Mouse (Mus musculus): Measurements from ENCODE around the gene Tns2. TPM values are rescaled to one million over a fixed set of nuclear protein-coding genes. Genes with fewer than 3 reads are reported as not detected.
A peak's percentile ranks its signal among the peaks of the same experiment; 100 is the strongest.

The Tns2 gene
- polyA plus RNA-seq, 1 experiment from 2014 or later, result 13.0 TPM

DNA sequence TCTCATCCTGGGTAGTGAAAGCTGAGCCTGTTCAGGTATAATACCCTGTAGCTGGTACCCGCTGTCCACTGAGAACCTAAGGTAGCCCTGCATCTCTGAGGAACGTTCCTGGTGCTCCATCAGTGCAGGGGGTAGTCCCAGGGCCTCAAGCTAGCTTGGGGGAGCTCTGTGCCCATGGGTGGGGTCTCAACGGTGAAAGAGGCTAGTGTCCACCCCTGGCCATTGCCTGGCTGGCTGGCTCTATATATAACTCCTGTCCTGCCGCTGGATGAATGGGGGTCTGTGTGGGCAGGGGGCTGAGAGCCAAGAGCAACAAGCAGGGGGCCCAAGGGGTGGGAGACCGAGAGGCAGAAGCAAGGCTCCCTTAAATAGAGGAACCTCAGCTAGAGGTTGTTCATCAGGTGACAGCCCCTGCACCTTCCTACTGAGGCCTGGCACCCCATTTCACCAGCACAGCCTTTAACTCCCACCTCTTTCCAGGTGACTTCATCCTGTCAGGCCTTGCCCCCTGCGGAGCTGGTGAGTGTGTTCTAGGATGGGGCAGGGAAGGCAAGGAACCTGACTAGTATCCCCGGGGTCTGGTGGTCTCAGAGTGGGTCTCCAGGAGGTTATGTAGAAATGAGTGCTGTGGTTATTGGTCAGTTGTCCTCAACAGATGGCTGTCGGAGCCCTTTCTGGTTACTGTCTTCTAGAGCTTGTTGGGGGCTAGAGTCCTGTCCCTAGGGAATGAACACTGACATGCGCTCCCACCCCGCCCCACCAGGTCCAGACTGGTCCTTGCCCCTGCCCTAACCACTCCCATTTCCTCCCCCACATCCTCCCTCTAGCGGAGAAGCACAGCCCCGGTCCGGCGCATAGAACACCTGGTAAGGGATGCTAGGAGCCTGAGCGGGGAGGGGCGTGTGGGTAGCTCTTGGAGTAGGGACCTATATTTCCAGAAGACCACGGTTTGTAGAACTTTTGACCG, 5.8 kb downstream of the Tns2 start:
- H3K27ac ChIP-seq, result no peak overlapping the region
- no peak overlapping the region for H3K9ac ChIP-seq
- peaks cover 44% of the 10 kb centered on the region for H3K4me1 ChIP-seq
- H3K36me3 ChIP-seq, result no peaks in the 10 kb centered on the region
- WGBS, result 26% methylated on average over 18 of the region's 18 CpGs
- H3K4me3 ChIP-seq, result 0 out of 2 replicates have a peak overlapping the region, but pooled peaks have one; percentile 5
- peaks cover 49% of the 10 kb centered on the region for H3K27me3 ChIP-seq (replicated peaks)
- no peaks in the 10 kb centered on the region for H3K9me3 ChIP-seq
- peak overlapping the region; percentile 61 for H3K4me2 ChIP-seq (replicated peaks)
- ATAC-seq (ENCODE audit: low FRiP score, low read depth), result no peak

- no peak for ATAC-seq (ENCODE audit: low FRiP score, low read depth)
- peaks cover 42% of the 10 kb centered on the region for H3K27me3 ChIP-seq (replicated peaks)
- peak overlapping the region; percentile 27 for H3K4me3 ChIP-seq
- H3K9ac ChIP-seq, result 0 out of 2 replicates have a peak overlapping the region, but pooled peaks have one; percentile 17
- no peak overlapping the region for H3K27ac ChIP-seq
- no peaks in the 10 kb centered on the region for H3K9me3 ChIP-seq
- no peaks in the 10 kb centered on the region for H3K36me3 ChIP-seq
- WGBS, result 4% methylated on average over 38 of the region's 38 CpGs
- peaks cover 38% of the 10 kb centered on the region for H3K4me1 ChIP-seq
- peak overlapping the region; percentile 61 for H3K4me2 ChIP-seq (replicated peaks)
Observed at GRCm38 (mm10) chr15:102106754-102107456, 6.7 kb downstream of the Tns2 start.

DNA sequence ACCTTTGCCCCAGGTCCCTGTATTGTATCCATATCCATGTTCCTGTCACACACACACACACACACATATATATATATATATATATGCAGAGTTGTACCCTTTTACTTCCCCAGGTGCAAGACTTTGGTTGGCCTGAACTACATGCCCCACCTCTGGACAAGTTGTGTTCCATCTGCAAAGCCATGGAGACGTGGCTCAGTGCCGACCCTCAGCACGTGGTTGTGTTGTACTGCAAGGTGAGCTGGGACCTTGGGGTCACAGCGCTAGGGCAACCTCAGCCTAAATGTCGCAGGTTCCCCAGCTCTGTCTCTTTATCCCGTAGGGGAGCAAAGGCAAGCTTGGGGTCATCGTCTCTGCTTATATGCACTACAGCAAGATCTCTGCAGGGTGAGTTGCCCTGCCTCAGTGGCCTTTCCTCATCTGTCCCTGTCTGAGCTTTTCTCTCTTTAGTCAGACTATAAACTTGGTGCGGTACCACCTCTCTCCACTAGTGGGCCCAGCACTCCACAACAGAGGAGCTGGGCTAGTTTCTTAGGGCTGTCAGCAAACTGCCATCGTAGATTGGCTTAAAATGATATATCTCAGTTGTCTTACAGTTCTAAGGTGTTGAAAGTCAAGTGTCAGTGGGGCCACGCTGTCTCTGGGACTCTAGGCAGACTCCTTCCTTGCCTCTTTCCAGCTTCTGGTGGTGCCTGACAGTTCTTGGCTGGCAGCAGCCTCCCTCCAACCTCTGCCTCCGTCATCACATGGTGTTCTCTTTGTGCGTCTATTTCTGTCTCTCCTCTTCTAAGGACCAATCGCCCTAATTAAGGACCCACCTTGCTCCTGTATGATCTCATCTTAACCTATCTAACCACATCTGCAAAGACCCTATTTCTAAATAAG, 7.7 kb downstream of the Tns2 start:
- 38% methylated on average over 13 of the region's 13 CpGs for WGBS
- no peak overlapping the region for H3K4me3 ChIP-seq
- 0 out of 2 replicates have a peak overlapping the region, but pooled peaks have one; percentile 17 for H3K9ac ChIP-seq
- H3K36me3 ChIP-seq, result no peaks in the 10 kb centered on the region
- H3K9me3 ChIP-seq, result no peaks in the 10 kb centered on the region
- peaks cover 34% of the 10 kb centered on the region for H3K27me3 ChIP-seq (replicated peaks)
- no peak overlapping the region for H3K27ac ChIP-seq
- H3K4me1 ChIP-seq, result peaks cover 28% of the 10 kb centered on the region
- no peak for ATAC-seq (ENCODE audit: low FRiP score, low read depth)
- H3K4me2 ChIP-seq (replicated peaks), result peak overlapping the region; percentile 61

DNA sequence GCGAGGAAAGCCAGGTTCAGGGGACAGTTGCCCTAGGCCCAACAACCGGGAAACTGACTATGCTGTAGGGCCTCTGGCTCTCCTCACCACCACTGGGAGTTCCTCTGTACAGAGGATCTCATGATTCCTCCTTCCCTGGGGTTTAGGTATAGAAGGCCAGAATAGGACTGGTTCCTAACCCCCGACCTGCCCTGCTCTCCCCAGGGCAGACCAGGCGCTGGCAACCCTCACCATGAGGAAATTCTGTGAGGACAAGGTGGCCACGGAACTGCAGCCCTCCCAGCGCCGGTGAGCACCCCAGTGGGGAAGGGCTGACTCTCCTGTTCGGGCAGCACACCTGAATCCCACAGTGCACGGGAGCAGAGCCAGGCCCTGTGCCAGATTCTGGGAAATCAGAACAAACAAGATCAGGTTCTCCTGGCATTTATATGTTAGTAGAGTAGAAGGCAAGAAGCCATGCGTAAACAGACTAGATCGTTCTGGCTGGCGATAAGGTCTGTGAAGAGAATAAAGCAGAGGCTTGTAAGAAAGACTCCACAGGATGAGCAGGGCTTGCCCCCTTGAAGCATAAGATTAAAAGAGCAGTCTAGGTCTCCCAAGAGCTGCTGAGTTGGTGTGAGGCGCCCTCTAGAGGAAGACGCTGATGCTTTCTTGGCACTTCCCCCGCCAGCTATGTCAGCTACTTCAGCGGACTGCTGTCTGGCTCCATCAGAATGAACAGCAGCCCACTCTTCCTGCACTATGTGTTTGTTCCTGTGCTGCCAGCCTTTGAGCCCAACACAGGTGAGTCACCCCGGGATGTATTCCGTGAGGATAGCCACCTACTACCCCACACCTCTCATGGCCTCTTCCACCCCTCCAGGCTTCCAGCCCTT, 8.7 kb downstream of the Tns2 start:
- Histone ChIP-seq H3K4me2 (replicated peaks) (no peak overlapping the region), H3K36me3 (no peaks in the 10 kb centered on the region), H3K9ac (no peak overlapping the region), H3K4me3 (no peak overlapping the region), H3K9me3 (no peaks in the 10 kb centered on the region), H3K27me3 (replicated peaks) (peaks cover 31% of the 10 kb centered on the region), H3K4me1 (peaks cover 18% of the 10 kb centered on the region), H3K27ac (no peak overlapping the region)
- WGBS, result 51% methylated on average over 18 of the region's 18 CpGs
- no peak for ATAC-seq (ENCODE audit: low FRiP score, low read depth)

DNA sequence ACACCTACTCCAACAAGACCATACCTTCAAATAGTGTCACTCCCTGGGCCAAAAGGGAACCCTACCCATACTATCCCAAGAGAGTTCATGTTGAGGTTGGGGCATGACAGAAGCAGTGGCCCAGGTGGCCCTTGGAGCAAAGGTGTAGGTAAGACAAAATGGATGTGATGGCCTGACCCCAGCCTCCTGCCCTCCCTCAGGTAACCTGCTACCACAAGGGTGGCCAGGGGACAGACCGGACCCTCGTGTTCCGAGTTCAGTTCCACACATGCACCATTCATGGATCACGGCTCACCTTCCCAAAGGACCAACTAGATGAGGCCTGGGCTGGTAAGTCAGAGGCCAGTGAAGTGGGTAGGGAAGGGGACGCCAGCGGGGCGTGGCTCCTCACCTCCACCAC, 10.1 kb downstream of the Tns2 start:
- Histone ChIP-seq H3K27me3 (replicated peaks) (peaks cover 27% of the 10 kb centered on the region), H3K4me2 (replicated peaks) (no peak overlapping the region), H3K4me1 (peaks cover 13% of the 10 kb centered on the region), H3K36me3 (peaks cover 2% of the 10 kb centered on the region; the same call in 1 of the 2 replicates), H3K9ac (no peak overlapping the region), H3K4me3 (no peak overlapping the region), H3K9me3 (no peaks in the 10 kb centered on the region), H3K27ac (no peak overlapping the region)
- no peak for ATAC-seq (ENCODE audit: low FRiP score, low read depth)
- WGBS, result 96% methylated on average over 7 of the region's 7 CpGs

DNA sequence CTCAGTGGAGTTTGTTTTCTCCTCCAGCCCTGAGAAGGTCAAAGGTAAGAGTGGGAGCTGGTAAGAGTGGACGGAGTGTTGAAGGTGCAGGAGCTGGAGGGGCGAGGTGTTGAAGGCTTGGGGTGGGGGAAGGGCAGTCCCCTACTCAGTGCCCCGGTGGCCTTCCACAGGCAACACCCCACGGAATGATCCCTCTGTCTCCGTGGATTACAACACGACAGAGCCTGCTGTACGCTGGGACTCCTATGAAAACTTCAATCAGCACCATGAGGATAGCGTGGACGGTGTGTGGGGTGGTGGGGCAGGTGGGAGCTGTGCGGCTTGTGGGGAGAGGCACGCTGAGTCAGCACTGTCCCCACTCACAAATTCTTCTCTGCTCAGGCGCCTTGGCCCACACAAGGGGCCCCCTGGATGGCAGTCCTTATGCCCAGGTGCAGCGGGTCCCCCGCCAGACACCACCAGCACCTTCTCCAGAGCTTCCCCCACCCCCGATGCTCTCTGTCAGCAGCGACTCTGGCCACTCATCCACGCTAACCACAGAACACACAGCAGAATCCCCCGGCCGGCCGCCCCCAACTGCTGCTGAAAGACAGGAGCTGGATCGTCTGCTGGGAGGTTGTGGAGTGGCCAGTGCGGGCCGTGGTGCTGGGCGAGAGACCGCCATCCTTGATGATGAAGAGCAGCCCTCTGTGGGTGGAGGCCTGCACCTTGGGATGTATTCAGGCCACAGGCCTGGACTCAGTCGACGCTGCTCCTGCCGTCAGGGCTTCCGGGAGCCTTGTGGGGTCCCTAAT, 10.7 kb downstream of the Tns2 start:
- Histone ChIP-seq H3K4me1 (peaks cover 13% of the 10 kb centered on the region), H3K4me3 (no peak overlapping the region), H3K4me2 (replicated peaks) (no peak overlapping the region), H3K36me3 (peaks cover 8% of the 10 kb centered on the region), H3K27ac (no peak overlapping the region), H3K9ac (0 out of 2 replicates have a peak overlapping the region, but pooled peaks have one; percentile 10), H3K9me3 (no peaks in the 10 kb centered on the region), H3K27me3 (replicated peaks) (peaks cover 20% of the 10 kb centered on the region)
- WGBS, result 82% methylated on average over 29 of the region's 29 CpGs
- no peak for ATAC-seq (ENCODE audit: low FRiP score, low read depth)

- Histone ChIP-seq H3K27me3 (replicated peaks) (peaks cover 15% of the 10 kb centered on the region), H3K27ac (no peak overlapping the region), H3K4me1 (peaks cover 13% of the 10 kb centered on the region), H3K4me2 (replicated peaks) (no peak overlapping the region), H3K36me3 (peaks cover 13% of the 10 kb centered on the region), H3K9me3 (no peaks in the 10 kb centered on the region), H3K4me3 (no peak overlapping the region), H3K9ac (0 out of 2 replicates have a peak overlapping the region, but pooled peaks have one; percentile 10)
- WGBS, result 84% methylated on average over 11 of the region's 11 CpGs
- ATAC-seq (ENCODE audit: low FRiP score, low read depth), result no peak
Observed at GRCm38 (mm10) chr15:102111495-102111829, 11.2 kb downstream of the Tns2 start.

DNA sequence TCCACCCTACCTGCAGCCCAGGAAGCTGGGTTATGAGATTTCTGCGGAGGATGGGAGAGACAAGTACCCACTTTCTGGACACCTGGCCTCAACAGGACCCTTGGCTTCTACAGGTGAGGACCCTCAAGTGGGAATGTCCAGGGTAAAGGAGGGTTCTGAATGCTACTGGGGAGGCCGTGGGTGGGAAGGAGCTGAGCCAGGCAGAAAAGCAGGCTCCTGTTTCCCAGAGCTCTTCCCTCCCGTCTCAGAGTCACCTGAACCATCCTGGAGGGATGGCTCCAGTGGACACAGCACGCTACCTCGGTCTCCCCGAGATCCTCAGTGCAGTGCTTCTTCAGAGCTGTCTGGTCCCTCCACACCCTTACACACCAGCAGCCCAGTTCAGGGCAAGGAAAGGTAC, 12.0 kb downstream of the Tns2 start:
- WGBS, result 88% methylated on average over 6 of the region's 6 CpGs
- Histone ChIP-seq H3K9me3 (no peaks in the 10 kb centered on the region), H3K4me3 (no peak overlapping the region), H3K9ac (no peak overlapping the region), H3K4me1 (peaks cover 7% of the 10 kb centered on the region), H3K27ac (no peak overlapping the region), H3K36me3 (peaks cover 21% of the 10 kb centered on the region), H3K4me2 (replicated peaks) (no peak overlapping the region), H3K27me3 (replicated peaks) (peaks cover 7% of the 10 kb centered on the region)
- no peak for ATAC-seq (ENCODE audit: low FRiP score, low read depth)

DNA sequence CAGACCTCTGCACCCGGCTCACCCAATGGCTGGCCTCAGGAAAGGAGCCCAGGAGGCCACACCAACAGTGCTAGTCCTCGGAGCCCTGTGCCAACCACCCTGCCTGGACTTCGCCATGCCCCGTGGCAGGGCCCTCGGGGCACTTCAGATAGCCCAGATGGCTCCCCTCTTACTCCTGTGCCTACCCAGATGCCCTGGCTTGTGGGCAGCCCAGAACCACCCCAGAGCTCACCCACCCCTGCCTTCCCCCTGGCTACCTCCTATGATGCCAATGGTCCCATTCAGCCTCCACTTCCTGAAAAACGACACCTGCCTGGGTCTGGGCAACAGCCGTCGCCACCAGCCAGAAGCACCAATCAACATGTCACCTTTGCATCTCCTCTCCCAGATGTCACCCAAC, 12.6 kb downstream of the Tns2 start:
- Histone ChIP-seq H3K36me3 (peaks cover 27% of the 10 kb centered on the region), H3K9me3 (no peaks in the 10 kb centered on the region), H3K27me3 (replicated peaks) (peaks cover 1% of the 10 kb centered on the region; the same call in 1 of the 2 replicates), H3K9ac (no peak overlapping the region), H3K4me2 (replicated peaks) (no peak overlapping the region), H3K4me1 (0 out of 2 replicates have a peak, but pooled peaks cover under 1% of the 10 kb centered on the region), H3K4me3 (no peak overlapping the region), H3K27ac (no peak overlapping the region)
- no peak for ATAC-seq (ENCODE audit: low FRiP score, low read depth)
- 79% methylated on average over 8 of the region's 8 CpGs for WGBS

DNA sequence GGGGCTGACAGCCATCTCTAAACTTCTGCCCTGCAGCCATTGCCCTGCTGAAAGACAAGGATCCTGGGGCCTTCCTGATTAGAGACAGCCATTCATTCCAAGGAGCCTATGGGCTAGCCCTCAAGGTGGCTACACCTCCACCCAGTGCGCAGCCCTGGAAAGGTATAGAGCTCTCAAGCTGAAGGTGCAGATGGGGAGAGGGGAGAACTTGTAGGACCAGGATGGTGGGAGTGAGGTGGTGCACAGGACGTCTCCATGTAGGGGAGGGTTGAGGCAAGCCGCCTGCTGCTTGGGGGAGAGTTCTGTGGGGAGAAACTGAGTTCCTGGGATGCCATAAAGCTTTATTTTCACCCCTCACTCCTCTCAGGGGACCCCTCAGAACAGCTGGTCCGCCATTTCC, 13.5 kb downstream of the Tns2 start:
- Histone ChIP-seq H3K4me2 (replicated peaks) (no peak overlapping the region), H3K9me3 (no peaks in the 10 kb centered on the region), H3K4me3 (no peak overlapping the region), H3K27me3 (replicated peaks) (no peaks in the 10 kb centered on the region), H3K27ac (no peak overlapping the region), H3K4me1 (no peaks in the 10 kb centered on the region), H3K9ac (no peak overlapping the region), H3K36me3 (peaks cover 36% of the 10 kb centered on the region)
- no peak for ATAC-seq (ENCODE audit: low FRiP score, low read depth)
- WGBS, result 82% methylated on average over 4 of the region's 4 CpGs

Measured in neural tube, embryonic 12.5 days (tissue).